Mouse (Mus musculus) adrenal gland, adult 2 months (tissue): ENCODE measurements at regions not wholly inside any gene's neighbourhood (a gene's known extent, or its start where the extent isn't known, plus 50 kb on each side); places are given as distances from the start of the nearest gene placed in this dataset.
A peak's percentile ranks its signal among the peaks of the same experiment; 100 is the strongest.

ENCODE experiments used
- DNase-seq: peaks from one replicate; pipeline ENCODE4 v3.0.0; 2021

- no peak for DNase-seq
These were observed 493.5 kb downstream of the Htr1b start for GRCm38 (mm10) chr9:81140158-81140557.

GRCm38 (mm10) chr9:81136366-81136765 lies 497.3 kb downstream of the Htr1b start:
- no peak for DNase-seq

GRCm38 (mm10) chr9:81113044-81113443 lies 520.6 kb downstream of the Htr1b start:
- DNase-seq = no peak

GRCm38 (mm10) chr9:81073248-81073647 lies 560.4 kb downstream of the Htr1b start:
- no peak for DNase-seq

- peak; percentile 7 for DNase-seq
These were observed 577.2 kb upstream of the Impg1 start for GRCm38 (mm10) chr9:81042521-81042920.

- DNase-seq = no peak
These were observed 576.7 kb upstream of the Impg1 start for GRCm38 (mm10) chr9:81041967-81042366.
